Mouse (Mus musculus) left cerebral cortex, postnatal 25 days (tissue): ENCODE results near the gene Naxd. TPM values are rescaled to one million over a fixed set of nuclear protein-coding genes. Genes with fewer than 3 reads are reported as not detected.
A peak's percentile ranks its signal among the peaks of the same experiment; 100 is the strongest.
"Not testable (repeated sequence)": the region's sequence is repeated elsewhere in the genome, so short reads cannot be mapped to it uniquely, and the experiment has no call there.

Experiments used
- DNase-seq, 2 experiments: peaks; one replicate each; pipeline ENCODE4 v3.0.0; 2022; ENCODE audit warnings: low spot score in 2 of 2, mixed read lengths in 1 of 2
- intact Hi-C: fragments of 180-260 bp; cut with DNase I; formaldehyde crosslinking; loops from one replicate; pipeline ENCODE4 v1.15.1; 2025
- total RNA-seq, 2 experiments: library from RNA; stranded (reverse); gene quantifications; 2 replicates each; pipeline ENCODE4 v1.2.3; 2021

The Naxd gene
- total RNA-seq: 10 to 100 TPM; 51.0 to 55.9 TPM

DNA sequence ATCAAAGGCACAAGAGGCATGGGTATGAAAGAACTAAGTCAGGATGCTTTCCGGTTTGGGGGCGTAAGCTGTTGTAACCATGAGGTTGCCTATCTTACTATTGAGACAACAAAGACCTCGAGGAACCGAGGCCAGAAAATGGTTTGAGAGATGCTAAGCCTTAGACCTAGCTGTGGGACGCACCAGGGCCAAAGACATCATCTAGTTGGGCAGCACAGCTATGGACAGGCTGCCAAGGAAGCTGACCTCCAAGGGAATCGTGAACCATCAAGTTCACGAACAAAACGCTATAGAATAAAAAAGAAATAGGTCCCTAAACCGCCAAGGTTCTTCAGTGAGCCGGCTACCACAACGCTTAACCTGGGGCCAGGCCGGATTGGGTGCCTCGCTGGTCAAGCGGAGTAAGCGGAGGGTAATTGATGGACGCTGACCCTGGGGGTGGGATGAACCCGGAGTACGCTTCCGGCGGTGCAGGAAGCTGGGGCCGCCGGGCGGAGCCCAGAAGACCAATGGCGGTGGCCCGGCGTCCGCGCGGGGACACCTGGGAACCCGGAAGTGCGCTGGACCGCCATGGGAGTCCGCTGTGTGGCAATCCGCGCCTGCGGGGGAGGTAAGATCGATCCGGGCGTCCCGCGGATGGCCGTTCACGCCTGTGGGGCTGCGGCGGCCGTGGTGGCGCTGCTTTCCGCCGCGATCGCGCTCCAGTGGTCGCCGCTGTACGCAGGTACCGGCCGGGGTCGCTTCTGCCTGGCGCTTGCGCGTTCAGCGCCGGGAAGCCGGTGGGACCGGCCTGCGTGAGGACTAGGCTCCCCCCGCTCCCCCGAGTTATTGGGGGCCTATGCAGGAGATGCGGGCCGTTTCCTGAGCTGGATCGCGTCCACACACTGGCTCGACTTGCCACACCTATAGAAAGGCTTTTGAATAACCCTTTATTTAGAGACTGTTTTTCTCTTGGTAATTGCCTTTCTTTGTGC lies at the start of gene Naxd:
Gene Naxd, plus strand, starts transcription at position 490 of the 974 bp plus-strand sequence.
- intact Hi-C loops: loop anchor here (2.0 kb wide), 1 partner anchor 75 kb away; no protein-coding TSS in a partner anchor

DNA sequence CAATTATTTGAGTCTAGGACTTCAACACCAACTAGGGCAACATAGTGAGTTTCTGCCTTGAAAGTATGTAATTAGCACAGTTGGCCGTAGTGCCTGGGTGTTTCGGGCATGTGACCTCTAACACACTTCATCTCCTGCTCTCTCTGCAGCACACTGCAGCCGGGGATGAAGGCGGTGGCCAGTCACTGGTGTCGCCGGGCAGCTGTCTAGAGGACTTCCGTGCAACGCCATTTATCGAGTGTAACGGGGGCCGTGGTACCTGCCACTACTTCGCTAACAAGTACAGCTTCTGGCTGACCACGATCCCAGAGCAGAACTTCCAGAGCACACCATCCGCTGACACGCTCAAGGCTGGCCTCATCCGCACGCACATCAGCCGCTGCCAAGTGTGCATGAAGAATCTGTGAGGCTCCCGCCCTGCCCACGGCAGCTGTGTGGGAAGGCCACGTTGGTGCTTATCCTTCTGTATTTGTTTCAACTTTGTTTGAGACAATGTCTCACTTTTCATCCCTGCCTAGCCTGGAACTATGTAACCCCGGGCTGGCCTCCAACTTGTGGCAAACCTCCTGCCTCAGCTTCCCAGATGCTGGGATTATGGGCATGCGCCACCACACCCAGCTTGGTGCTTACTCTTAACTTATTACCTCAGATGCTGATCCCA lies 49.3 kb upstream of the Naxd start:
- intact Hi-C loops: loop anchor here (5.0 to 10.0 kb wide), 2 partner anchors 167 to 254 kb away; partner anchors contain the start of gene 1700016D06Rik
- DNase-seq: no peak

More for the DNA sequence above, at the start of gene Naxd:
- peak; percentile 92 to 93 for DNase-seq

DNA sequence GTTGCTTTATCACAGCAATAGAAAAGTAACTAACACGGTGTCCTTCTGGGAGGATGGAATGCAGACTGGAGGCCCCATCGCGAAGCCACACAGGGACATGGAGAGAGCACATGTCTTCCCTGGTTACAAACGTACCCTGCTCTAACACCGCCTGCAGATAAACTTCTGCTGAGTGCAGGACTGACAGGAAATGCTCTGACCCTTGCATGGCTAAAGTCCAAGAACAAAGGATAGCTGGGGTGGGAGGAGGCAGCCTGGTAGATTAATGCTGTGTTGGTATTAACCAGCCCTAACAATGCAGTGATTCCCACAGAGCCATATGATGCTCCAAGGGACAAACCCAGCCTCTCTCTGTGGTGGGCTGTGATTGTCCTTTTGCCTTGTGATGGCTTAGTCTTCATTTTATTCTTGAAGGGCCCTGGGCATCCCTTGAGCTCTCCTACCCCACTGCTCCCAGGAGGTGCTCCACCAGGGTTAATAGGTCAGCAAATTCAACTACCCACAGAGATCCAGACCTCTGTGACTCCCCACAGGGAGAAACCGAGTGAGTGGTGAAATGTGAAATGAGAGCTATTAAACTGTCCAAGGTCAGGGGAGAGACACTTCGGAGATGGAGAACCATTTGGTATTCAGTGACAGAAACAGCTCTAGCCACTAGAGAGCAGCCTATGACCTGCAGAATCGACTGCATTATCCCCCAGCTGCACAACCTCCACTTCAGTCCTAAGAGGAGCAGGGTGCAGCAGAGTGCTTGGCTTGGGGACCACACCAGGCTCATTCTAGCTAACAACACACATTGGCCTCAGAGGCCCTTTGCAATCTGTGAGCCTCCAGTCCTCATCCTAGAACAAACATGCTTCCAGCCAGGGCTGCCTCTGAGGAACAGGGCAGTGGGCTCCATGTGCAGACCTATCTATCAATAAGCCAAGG lies 46.9 kb upstream of the Naxd start:
- DNase-seq: peak in 1 of 2 experiments; percentile 35
- intact Hi-C loops: loop anchor here (1.0 kb wide), 1 partner anchor 36 kb away; no protein-coding TSS in a partner anchor

DNA sequence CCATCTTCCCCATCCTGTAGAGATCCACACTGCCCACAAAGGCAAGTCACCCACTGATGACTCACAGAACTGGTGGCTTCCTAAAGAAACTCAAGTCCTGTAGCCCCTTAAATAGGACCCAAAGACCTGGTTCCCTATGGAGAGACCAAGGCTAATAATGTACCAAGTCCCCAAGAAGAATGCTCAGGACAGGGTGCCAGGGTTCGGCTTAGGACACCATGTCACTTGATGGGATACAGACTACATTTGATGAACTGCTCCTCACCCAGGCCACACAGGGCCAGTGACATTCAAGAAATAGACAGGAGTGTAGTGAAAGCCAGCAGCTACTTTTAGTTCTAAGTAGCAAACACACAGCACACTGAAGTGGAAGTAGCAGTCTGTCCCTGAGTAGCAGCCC lies 45.2 kb upstream of the Naxd start:
- DNase-seq: no peak
- intact Hi-C loops: no loop called here

DNA sequence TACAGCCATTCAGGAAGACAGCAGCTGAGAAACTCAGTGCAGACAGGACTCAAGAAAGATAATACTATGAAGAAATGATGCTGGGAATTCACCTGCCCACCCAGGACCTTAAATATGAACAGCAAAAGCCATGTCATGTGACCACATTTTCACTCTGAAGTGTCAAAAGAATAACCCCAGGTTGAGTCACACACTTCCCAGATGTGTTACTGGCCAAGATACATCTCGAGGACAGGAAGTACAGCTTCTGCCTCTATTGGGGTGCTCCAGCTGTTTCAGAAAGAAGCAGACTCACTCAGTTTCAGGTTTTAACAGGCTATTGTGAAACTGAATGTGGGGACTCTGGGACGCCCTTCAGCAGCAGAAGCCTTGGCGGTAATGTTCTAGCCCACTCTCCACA lies 44.7 kb upstream of the Naxd start:
- intact Hi-C loops: no loop called here
- no peak for DNase-seq

DNA sequence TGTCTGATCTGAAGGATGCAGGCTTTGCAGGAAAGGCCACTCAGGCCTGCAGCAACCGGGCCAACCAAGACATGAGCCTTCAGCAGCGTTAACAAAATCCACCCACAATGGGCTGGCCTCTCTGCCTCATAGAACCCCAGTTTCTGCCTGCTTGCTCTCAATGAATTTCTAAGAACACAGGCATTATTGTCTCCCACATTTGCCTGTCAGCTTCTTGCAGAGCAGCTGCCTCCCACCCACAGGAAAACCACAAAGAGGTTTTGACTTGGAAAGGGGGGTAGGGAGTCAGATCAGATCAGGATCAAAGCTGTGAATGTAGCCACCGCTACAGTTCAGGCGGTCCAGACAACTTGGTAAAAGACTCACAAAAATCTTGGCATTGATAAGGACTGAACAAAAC lies 44.3 kb upstream of the Naxd start:
- intact Hi-C loops: no loop called here
- DNase-seq: peak in 1 of 2 experiments; percentile 25

DNA sequence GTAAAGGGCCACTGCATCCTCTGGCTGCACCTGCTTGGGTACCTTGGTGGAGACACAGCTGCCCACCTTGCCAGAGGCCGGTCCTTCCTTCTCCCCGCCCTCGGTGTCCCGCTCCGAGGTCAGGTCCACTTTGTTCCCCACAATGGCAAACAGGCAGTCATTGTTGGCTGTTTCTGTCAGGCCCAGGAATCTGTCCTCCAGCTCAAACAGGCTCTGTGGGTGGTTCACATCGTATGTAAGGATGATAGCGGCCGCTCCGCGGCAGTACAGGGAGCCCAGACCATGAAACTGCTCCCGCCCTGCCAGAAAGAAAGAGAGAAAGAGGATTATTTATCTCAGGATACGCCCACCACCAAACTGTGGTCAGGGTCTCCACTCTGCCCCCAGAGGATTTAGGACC lies 43.1 kb upstream of the Naxd start:
- intact Hi-C loops: no loop called here
- no peak for DNase-seq

DNA sequence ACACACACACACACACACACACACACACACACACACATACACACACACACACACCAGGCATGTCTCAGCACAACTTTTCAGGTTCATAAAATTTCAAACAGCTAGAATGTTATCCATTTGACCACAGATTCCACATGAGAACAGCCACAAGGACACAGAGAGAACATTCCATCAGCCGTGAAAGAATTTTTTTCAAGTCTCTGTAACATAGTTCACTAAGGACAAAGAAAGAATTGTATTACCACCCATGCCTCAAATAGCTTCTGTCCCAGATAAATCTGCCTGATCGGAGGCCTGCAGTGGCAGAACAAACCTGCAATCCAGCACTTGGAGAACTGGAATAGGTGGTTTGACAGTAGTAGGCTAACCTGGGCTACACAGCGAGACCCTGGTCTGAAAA lies 40.0 kb upstream of the Naxd start:
- DNase-seq: no peak
- intact Hi-C loops: no loop called here

DNA sequence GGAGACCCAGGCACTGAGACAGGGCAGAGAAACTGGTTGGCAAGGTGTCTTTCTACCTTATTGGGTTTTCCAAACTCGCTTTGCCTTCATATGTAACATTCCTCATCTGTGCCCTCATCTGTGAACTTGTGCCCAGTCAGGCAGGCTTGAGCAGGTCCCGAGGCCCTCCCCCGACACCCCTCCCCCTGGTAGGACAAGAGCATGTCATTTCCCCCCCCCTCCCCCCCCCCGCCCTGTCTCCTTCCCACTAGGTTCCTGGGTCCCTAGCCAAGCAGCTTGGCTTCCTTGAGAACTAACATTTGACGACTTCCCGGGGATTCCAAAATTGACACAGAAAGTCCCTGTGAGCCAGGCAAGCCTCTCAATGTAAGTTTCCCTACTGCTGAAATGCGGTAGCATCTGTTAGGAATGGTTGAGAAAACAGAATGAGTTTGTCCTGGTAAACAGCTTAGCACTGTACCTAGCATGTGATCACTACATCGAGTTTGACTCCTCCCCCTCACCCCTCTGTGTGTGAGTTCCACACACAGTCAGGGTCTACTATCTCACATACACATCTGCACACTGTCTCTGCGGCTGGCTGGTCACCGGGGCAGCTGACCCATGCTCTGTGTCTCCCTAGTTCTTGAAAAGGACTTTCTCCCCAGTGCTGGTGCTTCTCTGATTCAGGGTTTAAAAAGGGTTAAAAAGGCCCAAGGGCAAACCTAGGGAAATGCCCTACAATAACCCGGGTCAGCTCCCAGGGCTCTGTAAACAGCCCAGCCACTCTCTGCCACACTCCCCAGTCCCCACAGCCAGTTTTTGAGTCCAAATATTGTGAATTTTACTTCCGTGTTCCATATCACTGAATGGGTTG lies 39.1 kb upstream of the Naxd start:
- intact Hi-C loops: no loop called here
- no peak for DNase-seq

DNA sequence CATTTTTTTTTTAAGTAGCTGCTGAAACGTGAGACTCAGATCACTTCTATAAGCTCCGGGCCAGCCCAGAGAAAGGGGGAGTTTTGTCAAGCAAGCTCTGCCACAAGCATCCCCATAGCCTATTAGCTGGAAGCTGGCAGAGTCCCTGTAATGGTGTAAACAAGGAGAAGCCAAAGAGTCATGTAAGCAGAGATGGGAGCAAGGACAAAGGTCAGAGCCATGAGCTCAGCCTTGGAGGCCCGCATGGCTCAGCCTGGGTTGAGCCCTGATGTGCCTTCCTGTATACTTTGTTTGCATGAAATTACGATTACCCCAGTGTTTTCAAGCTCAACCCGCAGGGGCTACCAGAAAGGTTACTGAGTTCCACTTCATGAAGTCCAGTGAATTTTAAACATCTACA lies 38.3 kb upstream of the Naxd start:
- intact Hi-C loops: no loop called here
- no peak for DNase-seq

DNA sequence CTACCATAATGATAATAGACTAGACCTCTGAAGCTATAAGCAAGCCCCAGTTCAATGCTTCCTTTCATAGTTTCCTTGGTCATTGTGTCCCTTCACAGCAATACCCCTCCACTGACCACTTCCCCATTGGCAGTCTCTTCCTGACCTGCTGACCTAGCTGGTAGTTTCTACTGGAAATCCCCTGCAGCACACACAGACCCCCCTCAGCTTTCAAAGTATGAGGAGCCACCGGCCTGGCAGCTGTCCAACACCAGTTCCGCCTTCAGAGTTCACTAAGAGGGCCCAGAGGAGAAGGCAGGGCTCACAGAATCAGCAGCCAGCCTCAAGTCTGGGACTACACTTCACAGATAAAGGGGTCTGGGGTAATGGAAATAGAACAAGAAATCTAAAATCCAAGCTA lies 36.4 kb upstream of the Naxd start:
- DNase-seq: peak in 1 of 2 experiments; percentile 22
- intact Hi-C loops: no loop called here

DNA sequence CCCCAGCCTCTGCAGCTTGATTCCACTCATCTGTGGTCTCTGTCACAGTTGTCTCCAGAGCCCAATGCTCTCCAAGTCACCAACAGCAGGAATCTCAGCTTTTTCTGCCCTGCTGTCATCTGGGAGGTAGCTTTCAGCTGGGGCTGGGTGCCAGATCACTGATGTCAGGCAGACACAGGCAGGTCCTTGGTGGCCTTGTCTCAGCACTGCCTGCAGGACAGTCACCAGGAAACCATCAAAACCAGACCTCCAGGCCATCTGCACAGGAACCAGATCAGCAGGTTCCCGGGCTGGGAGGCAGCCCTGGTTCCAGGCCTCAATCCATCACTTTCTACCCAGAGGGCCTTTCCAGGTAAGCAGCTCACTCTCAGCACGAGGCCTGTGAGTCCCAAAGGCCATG lies 35.5 kb upstream of the Naxd start:
- DNase-seq: no peak
- intact Hi-C loops: no loop called here

DNA sequence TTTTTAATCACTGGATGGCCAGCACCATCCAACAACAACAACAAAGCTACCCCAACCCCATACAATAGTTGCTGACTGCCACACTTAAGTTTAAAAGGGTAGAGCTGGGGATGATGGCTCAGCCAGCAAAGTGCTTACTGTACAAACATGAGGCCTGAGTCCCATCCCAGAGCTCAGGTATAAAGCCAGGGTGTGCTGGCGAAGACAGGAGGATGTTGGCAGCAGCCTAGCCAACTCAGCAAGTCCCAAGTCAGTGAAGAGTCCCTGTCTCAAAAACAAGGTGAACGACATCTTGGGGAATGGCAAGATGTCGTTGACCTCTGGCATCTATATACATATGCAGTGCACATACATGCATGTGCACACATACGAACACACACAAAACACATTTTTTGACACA lies 34.7 kb upstream of the Naxd start:
- intact Hi-C loops: no loop called here
- DNase-seq: no peak

DNA sequence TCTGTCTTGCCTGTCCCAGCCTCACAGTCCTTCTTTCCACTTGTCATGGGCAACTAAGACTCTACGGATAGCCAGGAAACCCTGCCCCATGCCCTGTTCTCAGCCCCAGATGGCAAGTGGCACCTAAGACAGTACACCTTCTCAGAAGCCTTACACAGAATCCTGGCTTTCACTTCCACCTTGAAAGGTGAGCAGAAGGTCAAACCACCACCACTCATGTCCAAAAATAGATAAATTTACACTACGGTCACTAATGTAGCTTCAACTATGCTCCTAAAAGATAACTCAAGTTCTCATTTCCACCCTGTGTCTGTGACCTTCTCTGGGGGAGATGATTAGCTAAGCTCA lies 33.8 kb upstream of the Naxd start:
- DNase-seq: no peak
- intact Hi-C loops: no loop called here

DNA sequence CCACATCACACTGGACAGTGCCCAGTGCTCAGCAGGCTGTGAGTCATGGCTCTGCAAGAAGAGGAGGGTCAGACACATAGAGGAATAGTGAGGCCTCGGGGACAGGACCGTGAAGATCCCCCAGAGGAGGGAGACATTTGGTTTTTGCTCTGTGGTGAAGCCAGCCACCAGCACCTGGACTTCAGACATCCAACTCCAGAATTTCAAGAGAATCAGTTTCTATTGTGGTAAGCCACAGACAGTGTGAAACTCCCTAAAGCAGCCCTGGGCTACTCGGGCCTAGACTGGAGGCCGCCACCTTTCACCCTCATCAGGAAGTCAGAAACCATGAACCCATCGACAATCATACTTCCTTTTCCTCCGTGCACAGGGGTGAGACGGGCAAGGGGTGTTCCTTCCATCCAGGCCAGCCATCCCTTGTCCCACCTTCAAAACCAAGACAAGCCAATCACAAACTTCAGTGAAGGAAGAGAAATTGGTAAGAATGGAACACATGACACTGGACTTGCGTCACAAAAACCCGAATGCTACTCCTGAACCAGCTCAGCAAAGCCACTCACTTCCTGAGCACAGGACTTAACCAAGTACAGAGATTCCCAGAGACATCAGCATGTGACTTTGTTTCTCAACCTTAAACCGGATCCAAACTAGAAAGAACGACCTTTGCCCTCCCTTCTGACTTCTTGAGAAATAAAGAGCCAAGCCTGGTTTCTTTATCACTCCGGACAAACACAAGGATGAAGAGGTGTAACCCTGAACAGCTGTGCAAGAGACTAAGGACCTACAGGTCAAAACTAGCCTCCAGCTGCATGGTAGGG lies 33.2 kb upstream of the Naxd start:
- intact Hi-C loops: no loop called here
- DNase-seq: no peak

DNA sequence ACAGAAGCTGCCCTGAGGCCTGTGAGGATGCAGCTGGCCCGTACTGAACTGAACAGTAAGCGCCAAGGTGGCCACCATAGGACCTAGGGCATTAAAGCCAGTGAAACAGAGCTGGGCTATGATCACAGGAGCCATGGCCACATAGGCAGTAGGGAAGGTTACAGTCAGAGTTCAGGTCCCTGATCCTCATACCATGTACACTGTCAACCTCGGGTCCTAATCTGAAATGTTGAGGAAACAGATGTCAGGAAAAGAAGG lies 32.7 kb upstream of the Naxd start:
- no peak for DNase-seq

DNA sequence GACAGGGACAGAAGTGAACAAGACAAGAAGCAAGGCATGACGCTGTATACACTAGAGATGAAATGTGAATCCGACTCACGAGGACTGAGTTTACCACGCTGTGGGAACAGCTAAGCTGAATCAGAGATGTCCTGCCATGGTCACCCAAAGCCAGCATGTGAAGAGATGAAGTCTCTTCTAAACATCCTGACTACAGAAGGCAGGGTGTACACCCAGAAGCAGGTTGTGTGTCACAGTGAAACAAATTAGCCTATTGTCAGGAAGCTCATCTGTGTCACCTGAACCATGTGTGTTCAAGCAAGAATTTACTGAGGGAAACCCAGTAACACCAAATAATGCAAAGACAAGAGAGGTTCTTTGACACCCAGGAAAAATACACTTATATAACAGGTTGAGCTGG lies 31.7 kb upstream of the Naxd start:
- DNase-seq: no peak
- intact Hi-C loops: no loop called here

More for the DNA sequence above, 32.7 kb upstream of the Naxd start:
- intact Hi-C loops: no loop called here

DNA sequence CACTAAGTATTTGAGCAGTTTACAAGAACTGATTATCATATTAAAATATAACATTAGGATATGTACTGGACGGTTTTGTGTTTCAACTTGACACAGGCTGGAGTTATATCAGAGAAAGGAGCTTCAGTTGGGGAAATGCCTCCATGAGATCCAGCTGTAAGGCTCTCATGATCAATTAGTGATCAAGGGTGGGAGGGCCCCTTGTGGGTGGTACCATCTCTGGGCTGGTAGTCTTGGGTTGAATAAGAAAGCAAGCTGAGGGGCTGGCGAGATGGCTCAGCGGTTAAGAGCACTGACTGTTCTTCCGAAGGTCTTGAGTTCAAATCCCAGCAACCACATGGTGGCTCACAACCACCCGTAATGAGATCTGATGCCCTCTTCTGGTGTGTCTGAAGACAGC lies 30.8 kb upstream of the Naxd start:
- DNase-seq, intact Hi-C loops: not testable (repeated sequence)
